Mouse (Mus musculus) adrenal gland, postnatal 4 days (tissue): ENCODE measurements around the gene Akp3. TPM values are rescaled to one million over a fixed set of nuclear protein-coding genes. Genes with fewer than 3 reads are reported as not detected.

Experiments used
- DNase-seq, 2 experiments: peaks; one replicate each; pipeline ENCODE4 v3.0.0; 2021 to 2022; ENCODE audit warnings: low spot score in 2 of 2, mixed read lengths in 2 of 2
- long read RNA-seq, 2 experiments: library from polyadenylated mRNA; stranded (forward); transcript quantifications; one replicate each; pipeline ENCODE4 v2.0.0; 2021
- total RNA-seq, 2 experiments: library from RNA; stranded (reverse); gene quantifications; 2 replicates each; pipeline ENCODE4 v1.2.3; 2021

Gene Akp3
- total RNA-seq, result not detected
- long read RNA-seq, experiment 1, result 0 reads
- long read RNA-seq, experiment 2, result 0 reads

- DNase-seq, result no peak
Measured at GRCm38 (mm10) chr1:87124673-87125072, at the start of gene Akp3. Gene Akp3 (plus strand): TSS chr1:87124973.

GRCm38 (mm10) chr1:87086196-87086595, 38.6 kb upstream of the Akp3 start:
- DNase-seq, result no peak

- DNase-seq, result no peak
Measured at GRCm38 (mm10) chr1:87086964-87087363, 37.8 kb upstream of the Akp3 start.

- no peak for DNase-seq
Measured at GRCm38 (mm10) chr1:87089251-87089650, 35.5 kb upstream of the Akp3 start.

- DNase-seq, result no peak
Measured at GRCm38 (mm10) chr1:87089828-87090227, 34.9 kb upstream of the Akp3 start, which contains the start of gene Alppl2. Gene Alppl2 (minus strand): TSS chr1:87089928.

- no peak for DNase-seq
Measured at GRCm38 (mm10) chr1:87095642-87096041, 29.1 kb upstream of the Akp3 start.

- peak; percentile 55 to 64 for DNase-seq
Measured at GRCm38 (mm10) chr1:87098358-87098975, 26.3 kb upstream of the Akp3 start.

- DNase-seq, result no peak
Measured at GRCm38 (mm10) chr1:87101411-87101810, 23.4 kb upstream of the Akp3 start, which contains the start of gene Alpi. Gene Alpi (minus strand): TSS chr1:87101606.

- DNase-seq, result no peak
Measured at GRCm38 (mm10) chr1:87102114-87102513, 22.7 kb upstream of the Akp3 start.

- DNase-seq, result no peak
Measured at GRCm38 (mm10) chr1:87103936-87104335, 20.8 kb upstream of the Akp3 start.

GRCm38 (mm10) chr1:87106536-87106935, 18.2 kb upstream of the Akp3 start:
- DNase-seq, result no peak

GRCm38 (mm10) chr1:87108564-87108963, 16.2 kb upstream of the Akp3 start:
- DNase-seq, result no peak

- DNase-seq, result peak in 1 of 2 experiments; percentile 29
Measured at GRCm38 (mm10) chr1:87111719-87112354, 12.9 kb upstream of the Akp3 start.

- no peak for DNase-seq
Measured at GRCm38 (mm10) chr1:87114784-87115183, 10.0 kb upstream of the Akp3 start.

- no peak for DNase-seq
Measured at GRCm38 (mm10) chr1:87127206-87128030, 2.6 kb downstream of the Akp3 start.

GRCm38 (mm10) chr1:87131803-87132202, 7.0 kb downstream of the Akp3 start:
- no peak for DNase-seq

- no peak for DNase-seq
Measured at GRCm38 (mm10) chr1:87141550-87141949, 16.8 kb downstream of the Akp3 start.

- peak in 1 of 2 experiments; percentile 39 for DNase-seq
Measured at GRCm38 (mm10) chr1:87142456-87142855, 17.7 kb downstream of the Akp3 start.

- DNase-seq, result no peak
Measured at GRCm38 (mm10) chr1:87143141-87143540, 18.4 kb downstream of the Akp3 start.

- no peak for DNase-seq
Measured at GRCm38 (mm10) chr1:87149422-87149821, 24.6 kb downstream of the Akp3 start.

GRCm38 (mm10) chr1:87151286-87151685, 26.5 kb downstream of the Akp3 start:
- no peak for DNase-seq
